Mouse (Mus musculus) T-helper 2 cell (primary cell): ENCODE measurements around the gene Slc25a5.
"Not testable (repeated sequence)": the region's sequence is repeated elsewhere in the genome, so short reads cannot be mapped to it uniquely, and the experiment has no call there.

Source experiments
- in situ Hi-C: fragments of 300-600 bp; cut with MboI, MseI; formaldehyde crosslinking; loops from one replicate; pipeline ENCODE4 v1.15.1; 2025; ENCODE audit warnings: high pct_unique_total_duplicates

Gene Slc25a5

DNA sequence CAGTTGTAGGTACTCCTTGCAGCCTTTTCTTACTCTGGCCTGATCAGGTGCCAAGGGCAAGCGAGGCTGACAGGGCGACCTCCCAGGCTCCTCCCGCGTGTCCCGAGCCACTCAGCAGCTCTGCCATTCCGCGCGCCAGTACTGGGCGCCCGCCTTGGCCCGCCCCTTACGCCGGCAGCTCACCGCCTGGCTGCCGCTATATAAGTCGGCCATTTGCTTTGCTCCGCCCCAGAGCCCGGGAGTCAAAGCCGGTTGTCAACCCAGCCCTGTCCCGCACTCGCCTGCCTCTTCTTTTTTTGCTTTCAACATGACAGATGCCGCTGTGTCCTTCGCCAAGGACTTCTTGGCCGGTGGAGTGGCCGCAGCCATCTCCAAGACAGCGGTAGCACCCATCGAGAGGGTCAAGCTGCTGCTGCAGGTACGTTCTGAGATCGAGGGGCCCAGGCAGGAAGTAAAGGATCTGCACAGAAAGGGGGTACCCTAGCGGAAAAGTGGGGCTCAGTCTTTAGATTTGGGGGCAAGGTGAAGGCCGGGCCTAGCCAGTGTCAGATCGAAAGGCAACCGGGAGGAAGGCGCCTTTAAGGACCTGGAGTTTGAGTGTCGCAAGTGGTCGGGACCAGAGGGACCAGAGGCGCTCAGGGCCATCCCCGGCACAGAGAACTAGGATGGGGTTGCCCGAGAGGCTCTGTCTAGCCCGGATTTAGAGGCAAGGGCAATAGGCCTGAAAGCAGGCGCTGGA is at the start of gene Slc25a5:
TSS of gene Slc25a5 (plus strand) at position 228 of the 739 bp plus-strand sequence.
- in situ Hi-C loops = no loop called here

GRCm38 (mm10) chrX:36746789-36747188 is 48.7 kb upstream of the Slc25a5 start:
- in situ Hi-C loops = no loop called here

GRCm38 (mm10) chrX:36748573-36748972 is 46.9 kb upstream of the Slc25a5 start:
- in situ Hi-C loops = no loop called here

- in situ Hi-C loops = no loop called here
Measured at GRCm38 (mm10) chrX:36749281-36749785, 46.1 kb upstream of the Slc25a5 start.

DNA sequence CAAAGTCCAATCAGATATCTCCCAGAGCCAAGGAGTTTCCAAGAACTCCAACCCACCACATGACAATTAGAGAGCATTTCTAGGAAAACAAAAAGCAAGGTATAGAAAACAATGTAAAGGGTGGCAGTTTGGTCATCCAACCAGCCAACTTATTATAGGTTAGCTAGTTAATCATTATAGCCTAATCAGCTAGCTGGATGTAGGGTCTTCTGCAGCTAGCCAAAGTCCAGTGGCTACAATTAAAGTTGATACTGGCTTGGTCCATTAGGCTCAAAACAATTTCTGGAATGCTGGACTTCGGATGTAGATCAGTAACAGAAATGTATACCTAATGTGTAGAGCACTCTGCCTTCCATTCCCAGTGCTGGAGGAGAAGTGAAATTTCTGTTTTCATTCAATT is 44.9 kb upstream of the Slc25a5 start:
- in situ Hi-C loops = no loop called here

GRCm38 (mm10) chrX:36752586-36752985 is 42.9 kb upstream of the Slc25a5 start:
- in situ Hi-C loops = no loop called here

DNA sequence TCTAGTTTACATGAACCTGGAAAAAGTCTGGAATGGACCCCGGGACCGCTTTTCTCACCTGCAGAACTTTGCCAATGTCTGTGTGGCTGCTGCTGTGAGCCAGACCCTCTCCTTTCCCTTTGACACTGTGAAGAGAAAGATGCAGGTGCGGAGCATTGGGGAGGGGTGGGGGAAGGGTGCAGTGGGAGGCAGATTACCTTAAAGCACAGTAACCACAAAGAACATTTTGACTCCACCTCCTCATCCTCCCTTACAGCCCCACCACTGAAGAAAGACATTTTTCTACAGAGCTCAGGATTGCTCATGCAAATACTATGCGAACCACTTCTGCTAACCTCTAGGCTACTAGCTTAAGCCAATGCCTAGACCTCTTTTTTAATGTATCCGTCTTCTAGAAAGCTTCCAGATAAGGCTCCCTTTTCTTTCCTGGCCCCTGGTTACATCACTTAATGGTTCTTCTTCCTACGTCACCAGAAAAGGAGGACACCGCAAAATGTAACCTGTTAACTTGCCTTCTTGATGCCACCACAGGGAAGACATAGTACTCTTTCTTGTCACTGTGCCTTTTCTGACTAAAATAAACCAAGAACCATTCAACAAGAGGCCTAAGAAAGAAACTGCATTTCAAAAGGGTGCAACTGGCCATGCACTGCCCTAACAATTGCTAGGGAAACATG is 37.5 kb upstream of the Slc25a5 start:
- in situ Hi-C loops = no loop called here

GRCm38 (mm10) chrX:36758566-36758965 is 36.9 kb upstream of the Slc25a5 start:
- in situ Hi-C loops = no loop called here

DNA sequence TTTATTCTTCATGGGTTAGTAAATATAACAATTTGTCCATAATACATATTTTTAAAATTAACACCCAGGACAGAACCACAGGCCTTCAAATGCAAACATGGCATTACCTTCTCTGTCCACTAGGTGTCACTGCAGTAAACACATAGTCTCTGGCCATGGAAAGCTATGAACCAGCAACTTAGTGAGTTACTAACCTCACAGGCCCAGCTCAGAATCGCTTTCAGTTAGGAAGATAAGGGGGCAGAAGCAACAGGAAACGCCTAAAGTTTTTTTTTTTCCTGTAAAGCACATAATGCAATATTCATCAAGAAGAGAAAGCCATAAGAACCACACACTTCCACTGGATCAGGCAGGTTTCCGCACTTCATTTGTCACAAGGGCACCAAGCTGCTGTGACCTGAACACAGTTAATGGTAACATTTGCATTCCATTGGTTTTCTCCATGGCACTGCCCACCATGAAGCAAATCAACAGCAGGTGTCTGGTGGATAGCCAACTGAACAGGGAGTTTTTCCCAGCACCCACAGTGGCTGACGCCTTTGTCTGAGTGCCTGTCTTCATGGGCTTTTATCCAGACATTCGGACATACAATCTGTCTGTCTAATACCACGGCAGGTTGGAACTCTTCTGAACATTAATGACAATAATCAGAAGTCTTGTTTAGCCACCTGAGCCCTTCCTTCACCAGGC is 34.4 kb upstream of the Slc25a5 start:
- in situ Hi-C loops = loop anchor here (5.0 kb wide), 1 partner anchor 51 kb away; no protein-coding TSS in a partner anchor

- in situ Hi-C loops = loop anchor here (5.0 kb wide), 1 partner anchor 50 kb away; no protein-coding TSS in a partner anchor
Measured at GRCm38 (mm10) chrX:36762289-36762688, 33.2 kb upstream of the Slc25a5 start.

GRCm38 (mm10) chrX:36762894-36763293 is 32.6 kb upstream of the Slc25a5 start:
- in situ Hi-C loops = loop anchor here (5.0 kb wide), 1 partner anchor 49 kb away; no protein-coding TSS in a partner anchor

GRCm38 (mm10) chrX:36763298-36763933 is 32.0 kb upstream of the Slc25a5 start:
- in situ Hi-C loops = loop anchor here (5.0 kb wide), 1 partner anchor 49 kb away; no protein-coding TSS in a partner anchor

DNA sequence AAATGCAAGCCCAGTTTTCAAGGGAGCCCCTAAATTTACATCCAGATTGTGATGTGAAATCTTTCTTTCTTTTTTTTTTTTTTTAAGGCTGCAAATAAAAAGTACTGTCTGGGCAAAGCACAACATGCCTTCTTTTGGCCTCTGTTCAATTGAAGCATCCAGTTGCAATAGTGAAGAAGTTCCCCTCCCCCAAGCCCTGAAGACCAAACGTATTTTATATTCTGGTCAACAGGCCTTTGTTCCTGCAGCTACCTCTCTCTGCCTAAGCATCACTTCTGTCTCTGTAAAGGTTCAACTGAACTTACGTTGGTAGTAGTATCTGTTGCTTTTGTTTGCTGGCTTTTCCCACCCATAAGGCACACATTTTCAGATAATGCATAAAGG is 31.5 kb upstream of the Slc25a5 start:
- in situ Hi-C loops = loop anchor here (5.0 kb wide), 1 partner anchor 48 kb away; no protein-coding TSS in a partner anchor

GRCm38 (mm10) chrX:36767386-36767785 is 28.1 kb upstream of the Slc25a5 start:
- in situ Hi-C loops = no loop called here

GRCm38 (mm10) chrX:36772591-36772990 is 22.9 kb upstream of the Slc25a5 start:
- in situ Hi-C loops = loop anchor here (10.0 kb wide), 1 partner anchor 58 kb away; no protein-coding TSS in a partner anchor

- in situ Hi-C loops = loop anchor here (10.0 kb wide), 1 partner anchor 61 kb away; no protein-coding TSS in a partner anchor
Measured at GRCm38 (mm10) chrX:36775520-36775919, 19.9 kb upstream of the Slc25a5 start.

DNA sequence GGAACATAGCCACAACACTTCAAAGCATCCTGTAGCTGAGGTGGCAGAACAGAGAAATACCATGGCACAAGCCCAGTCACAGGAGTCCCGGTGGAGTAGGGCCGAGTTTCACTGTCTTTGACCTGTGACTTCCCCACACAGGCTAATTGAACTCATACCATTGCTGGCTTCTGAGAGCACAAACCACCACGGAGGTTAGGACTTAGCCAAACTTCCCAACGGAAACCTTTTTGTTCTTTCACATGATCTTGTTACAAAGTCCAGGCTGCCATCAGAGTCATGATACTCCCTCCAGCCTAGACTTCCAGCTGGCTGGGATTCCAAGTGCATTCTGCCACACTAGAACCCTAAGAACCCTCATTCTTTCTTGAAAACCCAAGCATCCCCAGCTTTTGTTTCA is 17.8 kb upstream of the Slc25a5 start:
- in situ Hi-C loops = loop anchor here (10.0 kb wide), 1 partner anchor 63 kb away; no protein-coding TSS in a partner anchor

DNA sequence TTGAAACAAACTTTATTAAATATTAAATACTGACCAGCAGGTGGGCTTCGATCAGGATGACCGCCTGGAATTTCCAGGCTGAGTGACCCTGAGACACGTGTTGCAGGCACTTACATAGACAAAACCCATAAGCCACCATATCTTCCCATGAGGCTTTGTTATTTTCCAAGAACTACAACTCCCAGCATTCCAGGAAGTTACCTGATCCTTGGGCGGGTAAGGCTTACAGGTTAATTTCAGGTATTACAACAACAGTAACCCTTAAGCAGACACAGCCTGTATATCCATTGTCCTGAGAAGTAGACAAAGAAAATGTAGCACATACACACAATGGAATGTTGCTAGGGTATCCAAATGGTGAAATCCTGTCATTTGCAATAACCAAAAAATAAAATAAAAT is 6.1 kb upstream of the Slc25a5 start:
- in situ Hi-C loops = no loop called here

DNA sequence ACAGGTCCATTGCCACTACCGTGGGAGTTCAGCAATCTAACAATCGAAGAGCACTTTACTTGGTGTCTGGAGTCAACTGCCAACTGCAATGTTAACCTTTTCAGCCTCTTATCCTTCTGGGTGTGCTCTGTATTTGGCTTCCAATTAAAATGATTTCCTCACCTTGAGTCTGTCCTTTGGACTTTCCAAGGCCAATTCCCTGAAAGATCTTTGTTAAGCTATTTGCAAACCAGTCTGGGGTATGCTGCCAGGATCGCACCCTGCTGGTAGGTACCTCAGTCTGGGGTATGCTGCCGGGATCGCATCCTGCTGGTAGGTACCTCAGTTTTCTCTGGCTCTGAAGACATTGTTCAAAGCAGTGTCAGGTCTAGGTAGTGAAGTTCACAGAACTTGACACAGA is 880 bp upstream of the Slc25a5 start:
- in situ Hi-C loops = no loop called here

GRCm38 (mm10) chrX:36796163-36796581 is 721 bp downstream of the Slc25a5 start:
- in situ Hi-C loops = no loop called here

DNA sequence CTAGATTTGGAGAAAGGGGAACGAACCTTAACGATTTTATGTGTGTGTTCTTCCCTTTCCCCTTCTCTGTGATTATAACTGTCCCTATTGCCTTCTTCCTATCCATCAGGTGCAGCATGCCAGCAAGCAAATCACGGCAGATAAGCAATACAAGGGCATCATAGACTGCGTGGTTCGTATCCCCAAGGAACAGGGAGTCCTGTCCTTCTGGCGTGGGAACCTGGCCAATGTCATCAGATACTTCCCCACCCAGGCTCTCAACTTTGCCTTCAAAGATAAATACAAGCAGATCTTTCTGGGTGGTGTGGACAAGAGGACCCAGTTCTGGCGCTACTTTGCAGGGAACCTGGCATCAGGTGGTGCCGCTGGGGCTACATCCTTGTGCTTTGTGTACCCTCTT is 1.3 kb downstream of the Slc25a5 start:
- in situ Hi-C loops = not testable (repeated sequence)
